Mouse (Mus musculus): ENCODE data around the gene Stk10. TPM values are rescaled to one million over a fixed set of nuclear protein-coding genes. Genes with fewer than 3 reads are reported as not detected.
"Not testable (repeated sequence)": the region's sequence is repeated elsewhere in the genome, so short reads cannot be mapped to it uniquely, and the experiment has no call there.

Gene Stk10
- polyA plus RNA-seq, 1 experiment from 2014 or later, result 2.6 TPM

DNA sequence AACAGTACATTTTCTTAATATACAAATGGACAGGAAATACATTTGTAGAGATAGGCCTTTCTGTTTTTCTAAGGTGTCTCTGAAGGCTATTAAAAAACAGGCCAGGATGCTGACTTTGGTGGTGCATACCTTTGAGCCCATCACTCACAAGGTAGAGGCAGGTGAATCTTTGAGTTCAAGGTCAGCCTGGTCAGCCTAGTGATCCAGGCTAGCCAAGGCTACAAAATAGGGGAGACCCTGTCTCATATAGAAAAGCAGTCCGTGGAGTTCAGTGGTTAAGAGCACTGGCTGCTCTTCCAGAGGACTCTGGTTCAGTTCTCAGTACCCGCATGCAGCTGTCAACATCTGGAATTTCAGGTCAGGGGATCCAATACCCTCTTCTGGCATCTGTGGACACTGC, 29.4 kb upstream of the Stk10 start:
- H3K4me2 ChIP-seq, result no peak overlapping the region
- no peak for ATAC-seq (ENCODE audit: extremely low read depth, insufficient number of reproducible peaks, low FRiP score, low TSS enrichment)
- H3K4me1 ChIP-seq, result peaks cover 22% of the 10 kb centered on the region
- WGBS, result 88% methylated on average over 2 of the region's 2 CpGs
- no peaks in the 10 kb centered on the region for H3K9me3 ChIP-seq
- H3K9ac ChIP-seq, result no peak overlapping the region
- no peaks in the 10 kb centered on the region for H3K27me3 ChIP-seq (replicated peaks)
- no peak overlapping the region for H3K27ac ChIP-seq (replicated peaks)
- H3K36me3 ChIP-seq, result peaks cover 26% of the 10 kb centered on the region
- H3K4me3 ChIP-seq, result no peak overlapping the region

GRCm38 (mm10) chr11:32505091-32505739, 27.9 kb upstream of the Stk10 start:
- peaks cover 18% of the 10 kb centered on the region for H3K36me3 ChIP-seq
- 0 out of 2 replicates have a peak overlapping the region, but pooled peaks have one; percentile 25 for H3K27ac ChIP-seq (replicated peaks)
- H3K9ac ChIP-seq, result no peak overlapping the region
- no peak overlapping the region for H3K4me3 ChIP-seq
- ATAC-seq (ENCODE audit: extremely low read depth, insufficient number of reproducible peaks, low FRiP score, low TSS enrichment), result no peak
- 62% methylated on average over 7 of the region's 7 CpGs for WGBS
- H3K27me3 ChIP-seq (replicated peaks), result no peaks in the 10 kb centered on the region
- no peaks in the 10 kb centered on the region for H3K9me3 ChIP-seq
- no peak overlapping the region for H3K4me2 ChIP-seq
- peaks cover 20% of the 10 kb centered on the region for H3K4me1 ChIP-seq

DNA sequence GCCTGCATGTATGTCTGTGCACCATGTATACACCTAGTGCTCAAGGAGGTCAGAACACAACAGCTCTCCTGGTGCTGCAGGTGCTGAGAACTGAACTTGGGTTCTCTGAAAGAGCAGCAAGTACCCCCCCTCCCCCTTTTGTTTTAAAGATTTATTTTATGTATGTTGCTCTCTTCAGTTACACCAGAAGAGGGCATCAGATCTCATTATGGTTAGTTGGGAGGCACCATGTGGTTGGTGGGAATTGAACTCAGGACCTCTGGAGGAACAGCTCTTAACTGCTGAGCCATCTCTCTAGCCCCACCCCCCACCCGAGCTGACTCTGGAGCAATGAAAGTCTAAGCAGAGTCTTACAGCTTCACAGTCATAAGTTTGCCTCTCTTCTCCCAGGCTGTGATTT, 22.2 kb upstream of the Stk10 start:
- Histone ChIP-seq H3K36me3 (peaks cover 5% of the 10 kb centered on the region), H3K4me1 (peaks cover 10% of the 10 kb centered on the region), H3K27me3 (replicated peaks) (no peaks in the 10 kb centered on the region), H3K9ac (no peak overlapping the region), H3K27ac (replicated peaks) (no peak overlapping the region), H3K4me3 (no peak overlapping the region), H3K9me3 (no peaks in the 10 kb centered on the region), H3K4me2 (no peak overlapping the region)
- WGBS, result 70% methylated on average over 1 of the region's 1 CpGs
- no peak for ATAC-seq (ENCODE audit: extremely low read depth, insufficient number of reproducible peaks, low FRiP score, low TSS enrichment)

GRCm38 (mm10) chr11:32514853-32515252, 18.3 kb upstream of the Stk10 start:
- H3K36me3 ChIP-seq, result peaks cover 40% of the 10 kb centered on the region

DNA sequence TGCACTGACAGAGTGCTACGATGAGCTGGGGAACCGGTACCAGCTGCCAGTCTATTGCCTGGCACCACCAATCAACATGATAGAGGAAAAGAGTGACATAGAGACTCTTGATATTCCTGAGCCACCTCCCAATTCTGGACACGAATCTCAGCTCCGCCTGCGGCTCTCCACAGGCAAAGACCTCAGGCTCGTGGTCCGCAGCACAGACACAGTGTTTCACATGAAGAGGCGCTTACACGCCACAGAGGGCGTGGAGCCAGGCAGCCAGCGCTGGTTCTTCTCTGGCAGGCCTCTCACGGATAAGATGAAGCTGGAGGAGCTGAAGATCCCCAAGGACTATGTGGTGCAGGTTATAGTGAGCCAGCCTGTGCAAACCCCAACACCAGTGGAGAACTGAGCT, 17.0 kb upstream of the Stk10 start:
- no peak overlapping the region for H3K9ac ChIP-seq
- ATAC-seq (ENCODE audit: extremely low read depth, insufficient number of reproducible peaks, low FRiP score, low TSS enrichment), result no peak
- H3K27me3 ChIP-seq (replicated peaks), result no peaks in the 10 kb centered on the region
- no peaks in the 10 kb centered on the region for H3K9me3 ChIP-seq
- no peak overlapping the region for H3K4me2 ChIP-seq
- peaks cover 13% of the 10 kb centered on the region for H3K4me1 ChIP-seq
- no peak overlapping the region for H3K4me3 ChIP-seq
- 82% methylated on average over 12 of the region's 12 CpGs for WGBS
- peaks cover 43% of the 10 kb centered on the region for H3K36me3 ChIP-seq
- H3K27ac ChIP-seq (replicated peaks), result no peak overlapping the region

More at GRCm38 (mm10) chr11:32514853-32515252, 18.3 kb upstream of the Stk10 start:
- not testable (repeated sequence) for H3K9ac ChIP-seq; H3K27ac ChIP-seq (replicated peaks); ATAC-seq (ENCODE audit: extremely low read depth, insufficient number of reproducible peaks, low FRiP score, low TSS enrichment); H3K4me2 ChIP-seq; H3K4me3 ChIP-seq; H3K27me3 ChIP-seq (replicated peaks); H3K9me3 ChIP-seq
- WGBS, result 86% methylated on average over 5 of the region's 5 CpGs
- H3K4me1 ChIP-seq, result peaks cover 13% of the 10 kb centered on the region

DNA sequence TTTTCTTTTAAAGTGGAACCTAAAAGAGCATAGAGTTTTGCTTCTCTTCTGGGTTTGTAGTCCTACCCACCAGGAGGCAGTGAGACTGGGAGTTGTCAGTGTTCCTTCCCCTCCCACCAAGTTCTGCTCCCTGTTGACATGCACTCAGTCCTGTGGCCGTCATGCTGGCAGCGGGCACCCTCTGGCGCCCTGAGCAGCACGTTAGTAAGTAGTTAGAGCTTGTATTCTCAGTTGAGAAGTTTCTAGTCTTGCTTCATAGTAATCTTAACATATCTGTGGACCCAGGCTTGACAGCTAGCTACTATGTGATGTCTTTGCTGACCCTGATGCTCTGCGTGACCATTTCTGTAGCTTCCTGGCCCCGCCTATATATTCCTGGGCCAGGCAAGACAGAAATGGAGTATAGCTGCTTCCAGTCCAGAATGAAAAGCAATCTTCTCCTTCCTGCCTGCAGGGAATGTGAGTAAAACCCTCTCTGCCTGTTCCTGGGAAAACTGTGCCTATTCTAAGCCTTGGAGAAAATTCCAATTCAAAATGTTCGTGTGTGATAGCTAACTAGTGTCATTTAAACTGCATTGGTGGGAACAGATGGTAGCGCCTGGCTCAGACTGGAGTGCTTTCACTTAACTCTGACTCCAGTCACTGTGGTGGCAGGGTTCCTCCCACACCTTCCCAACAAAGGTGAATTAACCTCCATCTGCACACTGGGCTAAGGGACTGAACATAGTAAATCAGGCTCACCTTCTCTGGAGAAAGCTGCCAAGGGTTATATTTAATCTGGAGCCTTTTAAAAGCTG, 16.0 kb upstream of the Stk10 start:
- H3K9ac ChIP-seq, result no peak overlapping the region
- no peak overlapping the region for H3K4me2 ChIP-seq
- peaks cover 41% of the 10 kb centered on the region for H3K36me3 ChIP-seq
- no peak for ATAC-seq (ENCODE audit: extremely low read depth, insufficient number of reproducible peaks, low FRiP score, low TSS enrichment)
- peaks cover 4% of the 10 kb centered on the region; the same call in 1 of the 2 replicates for H3K4me1 ChIP-seq
- H3K9me3 ChIP-seq, result no peaks in the 10 kb centered on the region
- no peak overlapping the region for H3K27ac ChIP-seq (replicated peaks)
- 77% methylated on average over 8 of the region's 8 CpGs for WGBS
- H3K4me3 ChIP-seq, result no peak overlapping the region
- no peaks in the 10 kb centered on the region for H3K27me3 ChIP-seq (replicated peaks)

- H3K9me3 ChIP-seq, result no peaks in the 10 kb centered on the region
- no peak for ATAC-seq (ENCODE audit: extremely low read depth, insufficient number of reproducible peaks, low FRiP score, low TSS enrichment)
- H3K4me1 ChIP-seq, result 0 out of 2 replicates have a peak, but pooled peaks cover 2% of the 10 kb centered on the region
- H3K9ac ChIP-seq, result no peak overlapping the region
- no peak overlapping the region for H3K27ac ChIP-seq (replicated peaks)
- WGBS, result 74% methylated on average over 4 of the region's 4 CpGs
- H3K4me3 ChIP-seq, result no peak overlapping the region
- H3K4me2 ChIP-seq, result no peak overlapping the region
- H3K36me3 ChIP-seq, result peaks cover 41% of the 10 kb centered on the region
- H3K27me3 ChIP-seq (replicated peaks), result no peaks in the 10 kb centered on the region
These were observed 14.3 kb upstream of the Stk10 start for GRCm38 (mm10) chr11:32518770-32519169.

GRCm38 (mm10) chr11:32519354-32519753, 13.8 kb upstream of the Stk10 start:
- Histone ChIP-seq H3K9ac (no peak overlapping the region), H3K4me2 (no peak overlapping the region), H3K4me1 (0 out of 2 replicates have a peak, but pooled peaks cover 2% of the 10 kb centered on the region), H3K9me3 (no peaks in the 10 kb centered on the region), H3K27ac (replicated peaks) (no peak overlapping the region), H3K36me3 (peaks cover 47% of the 10 kb centered on the region), H3K4me3 (no peak overlapping the region), H3K27me3 (replicated peaks) (no peaks in the 10 kb centered on the region)
- no peak for ATAC-seq (ENCODE audit: extremely low read depth, insufficient number of reproducible peaks, low FRiP score, low TSS enrichment)
- WGBS, result 66% methylated on average over 1 of the region's 1 CpGs

GRCm38 (mm10) chr11:32521246-32521645, 11.9 kb upstream of the Stk10 start:
- Histone ChIP-seq H3K4me1 (0 out of 2 replicates have a peak, but pooled peaks cover 2% of the 10 kb centered on the region), H3K4me2 (no peak overlapping the region), H3K4me3 (no peak overlapping the region), H3K27ac (replicated peaks) (no peak overlapping the region), H3K9me3 (no peaks in the 10 kb centered on the region), H3K36me3 (peaks cover 48% of the 10 kb centered on the region), H3K27me3 (replicated peaks) (no peaks in the 10 kb centered on the region), H3K9ac (no peak overlapping the region)
- ATAC-seq (ENCODE audit: extremely low read depth, insufficient number of reproducible peaks, low FRiP score, low TSS enrichment), result no peak
- WGBS, result 82% methylated on average over 2 of the region's 2 CpGs

DNA sequence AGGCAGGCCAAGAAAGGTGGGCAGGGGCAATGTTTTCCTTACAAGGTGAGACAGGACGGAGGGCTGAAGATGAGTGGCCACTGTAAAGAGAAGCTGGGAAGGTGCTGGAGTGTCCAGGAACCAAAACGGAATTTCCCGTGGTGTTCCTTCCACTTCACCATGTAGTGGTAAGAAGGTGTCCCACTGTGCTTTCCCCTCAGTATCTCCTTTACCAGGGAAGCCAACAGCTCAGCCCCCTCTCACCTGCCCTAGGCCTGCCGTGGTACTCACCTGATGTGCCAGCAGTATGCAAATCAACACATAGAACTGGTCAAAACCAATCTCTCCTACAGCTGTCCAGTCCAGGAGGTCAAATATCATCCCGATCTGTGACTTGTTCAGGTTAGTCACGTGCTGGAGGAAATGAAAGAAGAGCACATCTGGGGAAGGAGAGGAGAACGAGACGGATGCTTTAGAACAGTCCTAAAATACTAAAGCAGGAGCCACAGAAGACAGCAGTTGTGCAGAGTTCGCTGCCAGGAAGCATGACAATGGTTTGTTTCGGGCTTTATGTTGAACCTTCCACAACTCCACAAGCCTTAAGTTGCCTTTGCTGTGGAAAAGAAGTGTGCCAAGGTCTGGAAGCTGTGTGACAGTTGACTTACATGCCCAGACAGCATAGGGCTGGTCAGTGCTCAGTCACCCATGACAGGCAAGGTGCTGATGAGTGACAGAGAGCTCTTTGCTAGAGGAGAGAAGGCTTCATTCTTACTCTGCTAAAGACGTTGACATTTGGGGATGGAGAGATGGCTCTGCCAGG, 8.8 kb upstream of the Stk10 start:
- H3K9ac ChIP-seq, result no peak overlapping the region
- peaks cover 25% of the 10 kb centered on the region for H3K36me3 ChIP-seq
- H3K4me2 ChIP-seq, result no peak overlapping the region
- no peaks in the 10 kb centered on the region for H3K27me3 ChIP-seq (replicated peaks)
- H3K27ac ChIP-seq (replicated peaks), result no peak overlapping the region
- H3K9me3 ChIP-seq, result no peaks in the 10 kb centered on the region
- H3K4me3 ChIP-seq, result no peak overlapping the region
- no peak for ATAC-seq (ENCODE audit: extremely low read depth, insufficient number of reproducible peaks, low FRiP score, low TSS enrichment)
- WGBS, result 77% methylated on average over 11 of the region's 11 CpGs
- H3K4me1 ChIP-seq, result no peaks in the 10 kb centered on the region

DNA sequence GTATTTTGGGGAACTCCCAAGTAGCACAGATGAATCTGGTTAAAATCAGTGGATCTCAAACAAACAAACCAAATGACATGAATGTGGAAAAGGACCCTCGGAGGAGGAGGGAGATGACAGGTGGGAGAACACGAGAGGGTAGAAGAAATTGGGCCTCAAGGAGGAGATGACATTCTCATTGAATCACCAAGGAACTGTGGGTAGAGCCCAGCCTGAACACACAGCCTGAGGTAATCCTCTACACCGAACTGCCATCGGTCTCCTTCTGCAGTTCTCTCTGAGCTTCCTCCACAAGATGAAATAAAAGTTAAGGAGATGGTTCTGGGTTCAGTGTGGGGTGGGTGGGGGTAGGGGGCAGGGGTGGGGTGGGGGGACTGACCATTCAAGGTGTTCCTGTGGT, 6.1 kb upstream of the Stk10 start:
- WGBS, result 68% methylated on average over 4 of the region's 4 CpGs
- Histone ChIP-seq H3K36me3 (peaks cover 16% of the 10 kb centered on the region), H3K4me1 (peaks cover 7% of the 10 kb centered on the region; the same call in 1 of the 2 replicates), H3K9me3 (no peaks in the 10 kb centered on the region), H3K4me2 (no peak overlapping the region), H3K27ac (replicated peaks) (no peak overlapping the region), H3K27me3 (replicated peaks) (no peaks in the 10 kb centered on the region; the same call in 1 of the 2 replicates), H3K9ac (no peak overlapping the region), H3K4me3 (no peak overlapping the region)
- no peak for ATAC-seq (ENCODE audit: extremely low read depth, insufficient number of reproducible peaks, low FRiP score, low TSS enrichment)

All from heart, embryonic 13.5 days (tissue).